Comparison of ENCODE assay signal across 7 mouse cellular contexts in genomic region chr2:101289168-101289567, GRCm38 (mm10).
DNase-seq lines count a peak whose midpoint lies in the region; ATAC-seq and TF ChIP-seq lines count a peak whose summit lies in the region.

No protein-coding gene starts in this region.

- ATAC-seq in kidney, postnatal 0 days (replicated peaks; ENCODE audit: low FRiP score, low read depth): no peak
- ATAC-seq in kidney, embryonic 16.5 days (ENCODE audit: low FRiP score, low TSS enrichment): no peak

- 44% methylated on average over 2 of the region's 2 CpGs for WGBS in kidney, postnatal 0 days
- 36% methylated on average over 2 of the region's 2 CpGs for WGBS in kidney, embryonic 16.5 days

- H3K9me3 ChIP-seq in kidney, postnatal 0 days (replicated peaks; ENCODE audit: low read length): no peaks in the 10 kb centered on the region
- no peaks in the 10 kb centered on the region for H3K9me3 ChIP-seq in kidney, embryonic 16.5 days (ENCODE audit: low read length)
- H3K9me3 ChIP-seq in ES-E14 (ENCODE audit: control insufficient read depth, insufficient read depth, low read depth, low read length): no peaks in the 10 kb centered on the region

- peak; percentile 74 for TF ChIP-seq CTCF in kidney, postnatal 0 days (IDR thresholded peaks at IDR 0.05; ENCODE audit: low read depth)

- H3K4me1 ChIP-seq in kidney, postnatal 0 days (replicated peaks; ENCODE audit: insufficient read depth, low read length): no peaks in the 10 kb centered on the region
- no peaks in the 10 kb centered on the region for H3K4me1 ChIP-seq in kidney, embryonic 16.5 days (ENCODE audit: insufficient read depth, low read length)
- H3K4me1 ChIP-seq in ES-E14 (ENCODE audit: control insufficient read depth in 2 of 2, insufficient read depth in 2 of 2, low read length in 2 of 2, poor library complexity in 1 of 2): no peaks in the 10 kb centered on the region

- intact Hi-C loops in gastrocnemius, postnatal 14 days (cut with DNase I; ENCODE audit: low total_unique reads): no loop called here

- H3K9ac ChIP-seq in kidney, postnatal 0 days (ENCODE audit: low read depth, low read length): no peak overlapping the region
- H3K9ac ChIP-seq in kidney, embryonic 16.5 days (replicated peaks; ENCODE audit: low read length): no peak overlapping the region
- no peak overlapping the region for H3K9ac ChIP-seq in ES-E14 (ENCODE audit: insufficient read depth, low read depth, low read length, poor library complexity, severe bottlenecking)

- H3K4me2 ChIP-seq in kidney, postnatal 0 days (ENCODE audit: low read length): no peak overlapping the region
- H3K4me2 ChIP-seq in kidney, embryonic 16.5 days (replicated peaks; ENCODE audit: low read depth, low read length): no peak overlapping the region

- no peak overlapping the region for H3K4me3 ChIP-seq in kidney, postnatal 0 days (replicated peaks; ENCODE audit: low read depth, low read length)
- H3K4me3 ChIP-seq in kidney, embryonic 16.5 days (ENCODE audit: low read length): no peak overlapping the region
- no peak overlapping the region for H3K4me3 ChIP-seq in ES-E14 (ENCODE audit: insufficient read depth in 1 of 2, low read depth in 1 of 2, low read length in 2 of 2, poor library complexity in 1 of 2, severe bottlenecking in 1 of 2)

- no peaks in the 10 kb centered on the region for H3K36me3 ChIP-seq in kidney, postnatal 0 days (ENCODE audit: insufficient read depth, low read length)
- no peaks in the 10 kb centered on the region for H3K36me3 ChIP-seq in kidney, embryonic 16.5 days (ENCODE audit: insufficient read depth, low read length)
- no peaks in the 10 kb centered on the region for H3K36me3 ChIP-seq in ES-E14 (ENCODE audit: control insufficient read depth, insufficient read depth, low read length, poor library complexity, severe bottlenecking)

- no peak overlapping the region for H3K27ac ChIP-seq in kidney, postnatal 0 days
- no peak overlapping the region for H3K27ac ChIP-seq in kidney, embryonic 16.5 days (ENCODE audit: low read length)
- no peak overlapping the region for H3K27ac ChIP-seq in ES-E14 (ENCODE audit: insufficient read depth, low read depth, low read length, poor library complexity, severe bottlenecking)

- in situ Hi-C loops in ES-E14 (cut with MboI; ENCODE audit: low sequenced_read_pairs in 2 of 2, unreplicated experiment in 2 of 2): no loop called here

- peak; percentile 36 for DNase-seq in kidney, postnatal 0 days (ENCODE audit: low spot score)
- DNase-seq in A20 (ENCODE audit: low read depth, low spot score) (peak; percentile 48), ES-E14 (ENCODE audit: low read depth, low spot score) (peak; percentile 16)
- DNase-seq in forelimb bud, embryonic 11.5 days (ENCODE audit: low read depth, low spot score): peak; percentile 9
- no peak for DNase-seq in right cerebral cortex, postnatal 25 days
- DNase-seq in gastrocnemius, postnatal 14 days: no peak

- H3K27me3 ChIP-seq in kidney, postnatal 0 days (ENCODE audit: insufficient read depth, low read length): no peaks in the 10 kb centered on the region
- H3K27me3 ChIP-seq in kidney, embryonic 16.5 days (ENCODE audit: insufficient read depth, low read length): no peaks in the 10 kb centered on the region

TF ChIP-seq in ES-E14, 5 proteins besides CTCF, POLR2A, EP300 and RAD21:
- TF ChIP-seq CHD2 (IDR thresholded peaks at IDR 0.05; ENCODE audit: low read depth, low read length) (no peak), HCFC1 (IDR thresholded peaks at IDR 0.05; ENCODE audit: borderline replicate concordance, insufficient read depth, low read length) (no peak), ZC3H11A (IDR thresholded peaks at IDR 0.05; ENCODE audit: borderline replicate concordance, low read depth, low read length) (no peak), MAFK (IDR thresholded peaks at IDR 0.05; ENCODE audit: insufficient read depth, low read depth, low read length) (no peak), ZNF384 (IDR thresholded peaks at IDR 0.05; ENCODE audit: low read depth, low read length) (no peak)

Comparison
In these comparisons a context has a peak if more than half of its experiments do, and no peak if none do; other contexts are left out.
1. DNase-seq: peak in kidney, postnatal 0 days (single experiment), A20 (single experiment), ES-E14 (single experiment) and forelimb bud, embryonic 11.5 days (single experiment); none in right cerebral cortex, postnatal 25 days (single experiment) and gastrocnemius, postnatal 14 days (single experiment).